Mouse (Mus musculus) MEL (cell line): Measurements from ENCODE around the gene Zfp318. TPM values are rescaled to one million over a fixed set of nuclear protein-coding genes. Genes with fewer than 3 reads are reported as not detected.

Experiments
- DNase-seq: peaks from one replicate; pipeline ENCODE4 v3.0.0; 2011; ENCODE audit warnings: low read depth, low spot score
- H3K27ac ChIP-seq: 2 replicates; pipeline ENCODE4 v1.5.1; 2012; ENCODE audit warnings: low read depth, mild to moderate bottlenecking, control low read depth, low read length, moderate library complexity; ENCODE audit not compliant: control insufficient read depth
- H3K27me3 ChIP-seq, 2 experiments: fragments of 150-350 bp in 1 of 2; sonication (generic) in 1 of 2; 2 replicates each; pipeline ENCODE4 v1.6.1; 2012; ENCODE audit warnings: low read length in 2 of 2, mild to moderate bottlenecking in 2 of 2, improper control_type of control experiment in 1 of 2, moderate library complexity in 1 of 2; ENCODE audit not compliant: insufficient read depth in 2 of 2, control insufficient read depth in 1 of 2
- H3K36me3 ChIP-seq, 2 experiments: 2 replicates each; pipeline ENCODE4 v1.6.1; 2012 to 2014; ENCODE audit warnings: low read length in 2 of 2, improper control_type of control experiment in 1 of 2, inconsistent platforms in 1 of 2, mild to moderate bottlenecking in 1 of 2; ENCODE audit not compliant: insufficient read depth in 2 of 2, control insufficient read depth in 1 of 2
- H3K4me1 ChIP-seq, 2 experiments: fragments of 150-350 bp in 1 of 2; sonication (generic) in 1 of 2; 2 replicates each; pipeline ENCODE4 v1.6.1; 2012; ENCODE audit warnings: low read length in 2 of 2, improper control_type of control experiment in 1 of 2, mild to moderate bottlenecking in 1 of 2; ENCODE audit not compliant: insufficient read depth in 2 of 2, control insufficient read depth in 1 of 2
- H3K4me3 ChIP-seq, 2 experiments: fragments of 150-350 bp in 1 of 2; sonication (generic) in 1 of 2; 2 replicates each; pipeline ENCODE4 v1.5.1; 2012; ENCODE audit warnings: low read depth in 2 of 2, low read length in 2 of 2, mild to moderate bottlenecking in 2 of 2, moderate library complexity in 2 of 2, control low read depth in 1 of 2, improper control_type of control experiment in 1 of 2; ENCODE audit not compliant: control insufficient read depth in 1 of 2, insufficient read depth in 1 of 2
- H3K79me2 ChIP-seq: 2 replicates; pipeline ENCODE4 v1.6.1; 2012; ENCODE audit warnings: mild to moderate bottlenecking, low read length, moderate library complexity; ENCODE audit not compliant: control insufficient read depth, poor library complexity, insufficient read depth
- H3K9ac ChIP-seq: 2 replicates; pipeline ENCODE4 v1.6.1; 2012; ENCODE audit warnings: low read depth, mild to moderate bottlenecking, control low read depth, low read length, moderate library complexity; ENCODE audit not compliant: control insufficient read depth, poor library complexity, severe bottlenecking
- H3K9me3 ChIP-seq: fragments of 150-350 bp; sonication (generic); replicated peaks from 2 replicates; pipeline ENCODE4 v1.6.1; 2012; ENCODE audit warnings: mild to moderate bottlenecking, low read length, improper control_type of control experiment, moderate library complexity; ENCODE audit not compliant: insufficient read depth
- CHD1 ChIP-seq: IDR thresholded peaks from 2 replicates; pipeline ENCODE4 v1.6.1; 2012; ENCODE audit warnings: low read depth, mild to moderate bottlenecking, inconsistent platforms, low read length, improper control_type of control experiment
- ELF1 ChIP-seq: IDR thresholded peaks from 2 replicates; pipeline ENCODE4 v1.6.1; 2014; ENCODE audit warnings: low read depth, mild to moderate bottlenecking, inconsistent platforms, low read length, improper control_type of control experiment, moderate library complexity
- ETS1 ChIP-seq: IDR thresholded peaks from 2 replicates; pipeline ENCODE4 v1.6.1; 2012; ENCODE audit warnings: low read depth, mild to moderate bottlenecking, inconsistent platforms, low read length, improper control_type of control experiment, moderate library complexity
- GATA1 ChIP-seq: IDR thresholded peaks from 2 replicates; pipeline ENCODE4 v1.6.1; 2011; ENCODE audit warnings: low read depth, low read length, improper control_type of control experiment
- HCFC1 ChIP-seq: IDR thresholded peaks from 2 replicates; pipeline ENCODE4 v1.6.1; 2012; ENCODE audit warnings: low read depth, mild to moderate bottlenecking, inconsistent platforms, low read length, improper control_type of control experiment, moderate library complexity
- JUND ChIP-seq: IDR thresholded peaks from 2 replicates; pipeline ENCODE4 v1.6.1; 2011; ENCODE audit warnings: low read depth, mild to moderate bottlenecking, improper control_type of control experiment, low read length
- MAFK ChIP-seq: IDR thresholded peaks from 2 replicates; pipeline ENCODE4 v1.6.1; 2011; ENCODE audit warnings: low read depth, mild to moderate bottlenecking, low read length, improper control_type of control experiment, borderline replicate concordance
- MAX ChIP-seq: IDR thresholded peaks from 2 replicates; pipeline ENCODE4 v1.6.1; 2011; ENCODE audit warnings: low read length, improper control_type of control experiment
- MEF2A ChIP-seq: IDR thresholded peaks from 2 replicates; pipeline ENCODE4 v1.6.1; 2014; ENCODE audit warnings: low read depth, mild to moderate bottlenecking, inconsistent platforms, low read length, improper control_type of control experiment; ENCODE audit not compliant: poor library complexity, insufficient replicate concordance, severe bottlenecking; ENCODE audit errors: extremely low read depth
- MXI1 ChIP-seq: IDR thresholded peaks from 2 replicates; pipeline ENCODE4 v1.6.1; 2011; ENCODE audit warnings: mild to moderate bottlenecking, low read depth, low read length, improper control_type of control experiment
- NELFE ChIP-seq: IDR thresholded peaks from 2 replicates; pipeline ENCODE4 v1.6.1; 2011; ENCODE audit warnings: low read depth, low read length, improper control_type of control experiment
- NRF1 ChIP-seq: IDR thresholded peaks from 2 replicates; pipeline ENCODE4 v1.6.1; 2014; ENCODE audit warnings: low read depth, mild to moderate bottlenecking, inconsistent platforms, low read length, improper control_type of control experiment, moderate library complexity; ENCODE audit not compliant: poor library complexity, insufficient read depth, severe bottlenecking
- POLR2A ChIP-seq, 2 experiments: IDR thresholded peaks; 2 replicates each; pipeline ENCODE4 v1.6.1; 2011 to 2012; ENCODE audit warnings: low read length in 2 of 2, mild to moderate bottlenecking in 2 of 2, control low read depth in 1 of 2, improper control_type of control experiment in 1 of 2, low read depth in 1 of 2, moderate library complexity in 1 of 2; ENCODE audit not compliant: control insufficient read depth in 1 of 2, insufficient read depth in 1 of 2, poor library complexity in 1 of 2
- POLR2AphosphoS5 ChIP-seq: IDR thresholded peaks from 2 replicates; pipeline ENCODE4 v1.6.1; 2012; ENCODE audit warnings: low read depth, borderline replicate concordance, mild to moderate bottlenecking, inconsistent platforms, low read length, moderate library complexity, mixed read lengths
- SIN3A ChIP-seq: IDR thresholded peaks from 2 replicates; pipeline ENCODE4 v1.6.1; 2012; ENCODE audit warnings: low read length, improper control_type of control experiment, inconsistent platforms
- TAL1 ChIP-seq: IDR thresholded peaks from 2 replicates; pipeline ENCODE4 v1.6.1; 2012; ENCODE audit warnings: mild to moderate bottlenecking, inconsistent platforms, low read length, moderate library complexity, mixed read lengths
- UBTF ChIP-seq: IDR thresholded peaks from 2 replicates; pipeline ENCODE4 v1.6.1; 2012; ENCODE audit warnings: low read depth, mild to moderate bottlenecking, inconsistent platforms, low read length, improper control_type of control experiment, moderate library complexity, borderline replicate concordance; ENCODE audit not compliant: insufficient read depth
- USF1 ChIP-seq: IDR thresholded peaks from 2 replicates; pipeline ENCODE4 v1.6.1; 2014; ENCODE audit warnings: low read depth, mild to moderate bottlenecking, inconsistent platforms, low read length, improper control_type of control experiment, moderate library complexity
- ZC3H11A ChIP-seq: IDR thresholded peaks from 2 replicates; pipeline ENCODE4 v1.6.1; 2012; ENCODE audit warnings: low read depth, mild to moderate bottlenecking, inconsistent platforms, low read length, improper control_type of control experiment
- ZKSCAN1 ChIP-seq: IDR thresholded peaks from 2 replicates; pipeline ENCODE4 v1.6.1; 2012; ENCODE audit warnings: low read depth, mild to moderate bottlenecking, inconsistent platforms, low read length, improper control_type of control experiment, moderate library complexity
- ZMIZ1 ChIP-seq: IDR thresholded peaks from 2 replicates; pipeline ENCODE4 v1.6.1; 2012; ENCODE audit warnings: low read depth, mild to moderate bottlenecking, inconsistent platforms, low read length, improper control_type of control experiment, moderate library complexity
- ZNF384 ChIP-seq: IDR thresholded peaks from 2 replicates; pipeline ENCODE4 v1.6.1; 2012; ENCODE audit warnings: low read depth, mild to moderate bottlenecking, inconsistent platforms, low read length, improper control_type of control experiment
- polyA plus RNA-seq, 2 experiments: library from polyadenylated mRNA; stranded (reverse) in 1 of 2; unstranded in 1 of 2; fragments of >175 nt in 1 of 2; fragments of >200 nt in 1 of 2; gene quantifications; 2 replicates each; pipeline versions ENCODE4 v1.2.1 to v1.2.4; 2012; ENCODE audit warnings: low replicate concordance in 2 of 2, low read depth in 1 of 2; ENCODE audit not compliant: insufficient read length in 2 of 2, insufficient read depth in 1 of 2, missing spikeins in 1 of 2
- total RNA-seq: library from RNA; depleted of rRNA; stranded (reverse); fragments of 300-350 nt; gene quantifications from 2 replicates; pipeline ENCODE4 v1.2.3, GENCODE M21; 2012

The Zfp318 gene
- total and polyA plus RNA-seq, 3 experiments = 8.1 to 36.8 (median 21.3) TPM

- no peak for DNase-seq
- Histone ChIP-seq H3K36me3 (no peaks in the 10 kb centered on the region), H3K79me2 (no peaks in the 10 kb centered on the region), H3K27ac (no peak overlapping the region), H3K9ac (no peak overlapping the region)
- no peak for TF ChIP-seq USF1
- TF ChIP-seq, all 39 proteins: peak for 0
- no peaks in the 10 kb centered on the region for H3K4me1 ChIP-seq
- no peaks in the 10 kb centered on the region for H3K9me3 ChIP-seq
- H3K27me3 ChIP-seq = peaks cover 0 to 3% of the 10 kb centered on the region in 2 experiments; a peak in 1 of 4 replicates
- no peak overlapping the region for H3K4me3 ChIP-seq
These were observed 69.9 kb downstream of the Zfp318 start for GRCm38 (mm10) chr17:46453302-46453948.

DNA sequence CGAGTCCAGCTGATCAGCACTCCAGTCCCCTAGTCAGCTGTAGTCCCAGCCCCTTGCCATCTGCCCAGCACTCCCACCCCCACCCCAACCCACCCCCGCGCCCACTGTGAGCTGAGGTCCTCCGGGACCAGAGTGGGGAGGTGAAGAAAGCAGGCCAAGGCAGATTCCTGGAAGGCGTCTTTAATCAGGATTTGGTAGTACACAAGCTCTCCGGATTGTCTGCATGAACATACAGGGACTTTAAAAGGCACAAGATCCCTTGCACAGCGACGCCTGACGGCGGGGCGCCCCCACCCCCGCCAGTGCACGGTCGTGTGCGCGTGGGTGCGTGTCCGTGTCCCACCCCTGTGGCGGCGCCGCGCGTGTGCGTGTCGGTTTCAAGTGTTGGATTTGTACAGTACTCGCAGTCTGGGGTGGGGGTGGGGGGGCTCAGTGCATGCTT lies 70.5 kb downstream of the Zfp318 start:
- H3K9ac ChIP-seq = no peak overlapping the region
- no peak overlapping the region for H3K27ac ChIP-seq
- no peak overlapping the region for H3K4me3 ChIP-seq
- no peaks in the 10 kb centered on the region for H3K9me3 ChIP-seq
- H3K4me1 ChIP-seq = no peaks in the 10 kb centered on the region
- no peak for DNase-seq
- peaks cover 0 to 1% of the 10 kb centered on the region in 2 experiments; a peak in 1 of 4 replicates for H3K27me3 ChIP-seq
- no peaks in the 10 kb centered on the region for H3K79me2 ChIP-seq
- no peak for TF ChIP-seq MEF2A
- no peak for TF ChIP-seq ETS1
- TF ChIP-seq ELF1 = no peak
- no peak for TF ChIP-seq HCFC1
- no peak for TF ChIP-seq TAL1
- TF ChIP-seq JUND = no peak
- TF ChIP-seq POLR2A (IDR thresholded peaks at IDR 0.05; ENCODE audit: control insufficient read depth in 1 of 2, insufficient read depth in 1 of 2, low read depth in 1 of 2, low read length in 2 of 2, poor library complexity in 1 of 2) = no peak
- TF ChIP-seq, all 39 proteins: peak for 0
- no peaks in the 10 kb centered on the region for H3K36me3 ChIP-seq

GRCm38 (mm10) chr17:46454539-46454938 lies 71.0 kb downstream of the Zfp318 start:
- Histone ChIP-seq H3K36me3 (no peaks in the 10 kb centered on the region), H3K27me3 (peaks cover 0 to 1% of the 10 kb centered on the region in 2 experiments; a peak in 1 of 4 replicates), H3K4me1 (no peaks in the 10 kb centered on the region), H3K9me3 (no peaks in the 10 kb centered on the region), H3K9ac (no peak overlapping the region), H3K79me2 (no peaks in the 10 kb centered on the region), H3K27ac (no peak overlapping the region), H3K4me3 (no peak overlapping the region)
- TF ChIP-seq NELFE (no peak), MAX (no peak), USF1 (no peak), ZKSCAN1 (no peak), POLR2A (IDR thresholded peaks at IDR 0.05; ENCODE audit: control insufficient read depth in 1 of 2, insufficient read depth in 1 of 2, low read depth in 1 of 2, low read length in 2 of 2, poor library complexity in 1 of 2) (no peak), POLR2AphosphoS5 (no peak), CHD1 (no peak), SIN3A (no peak), TAL1 (no peak), MXI1 (no peak), ZNF384 (no peak), NRF1 (no peak), ZMIZ1 (no peak), ZC3H11A (no peak), MEF2A (no peak), MAFK (no peak), GATA1 (no peak), UBTF (no peak), ETS1 (no peak)
- no peak for DNase-seq
